Mouse (Mus musculus): Measurements from ENCODE around the gene Cd4. TPM values are rescaled to one million over a fixed set of nuclear protein-coding genes. Genes with fewer than 3 reads are reported as not detected.

Gene Cd4
- total RNA-seq, 2 experiments from 2014 or later = 1.2 to 2.1 TPM

- intact Hi-C loops (cut with DNase I) = loop anchor here (1.0 to 5.0 kb wide), 3 partner anchors 13 to 60 kb away; partner anchors contain the start of gene P3h3
These were observed 28.9 kb upstream of the Cd4 start for GRCm38 (mm10) chr6:124916695-124917517.

GRCm38 (mm10) chr6:124915942-124916694 lies 28.1 kb upstream of the Cd4 start:
- peak; percentile 38 to 43 for DNase-seq
- intact Hi-C loops (cut with DNase I) = loop anchor here (5.0 kb wide), 1 partner anchor 59 kb away; the partner anchor contains the start of gene P3h3

More at GRCm38 (mm10) chr6:124916695-124917517, 28.9 kb upstream of the Cd4 start:
- DNase-seq = peak; percentile 95

- peak in 1 of 2 experiments; percentile 32 for DNase-seq
- intact Hi-C loops (cut with DNase I) = loop anchor here (5.0 kb wide), 1 partner anchor 58 kb away; the partner anchor contains the start of gene P3h3
These were observed 27.3 kb upstream of the Cd4 start for GRCm38 (mm10) chr6:124915160-124915941.

GRCm38 (mm10) chr6:124914511-124914910 lies 26.5 kb upstream of the Cd4 start:
- DNase-seq = no peak

GRCm38 (mm10) chr6:124913721-124914285 lies 25.8 kb upstream of the Cd4 start:
- intact Hi-C loops (cut with DNase I) = no loop called here
- no peak for DNase-seq

More at GRCm38 (mm10) chr6:124914511-124914910, 26.5 kb upstream of the Cd4 start:
- intact Hi-C loops (cut with DNase I) = no loop called here

GRCm38 (mm10) chr6:124913214-124913613 lies 25.2 kb upstream of the Cd4 start:
- DNase-seq = no peak
- intact Hi-C loops (cut with DNase I) = no loop called here

GRCm38 (mm10) chr6:124911533-124912218 lies 23.7 kb upstream of the Cd4 start, which contains the start of gene Lag3:
TSS of gene Lag3 (minus strand) at chr6:124911705.
- DNase-seq = no peak
- intact Hi-C loops (cut with DNase I) = no loop called here

GRCm38 (mm10) chr6:124910032-124910431 lies 22.0 kb upstream of the Cd4 start:
- intact Hi-C loops (cut with DNase I) = no loop called here
- DNase-seq = no peak

- intact Hi-C loops (cut with DNase I) = no loop called here
- DNase-seq = no peak
These were observed 19.7 kb upstream of the Cd4 start for GRCm38 (mm10) chr6:124907767-124908166.

GRCm38 (mm10) chr6:124904991-124905860 lies 17.2 kb upstream of the Cd4 start:
- no peak for DNase-seq
- intact Hi-C loops (cut with DNase I) = loop anchor here (1.0 to 5.0 kb wide), 6 partner anchors 12 to 179 kb away; partner anchors contain the start of gene Zfp384

GRCm38 (mm10) chr6:124904161-124904981 lies 16.4 kb upstream of the Cd4 start:
- peak; percentile 87 for DNase-seq
- intact Hi-C loops (cut with DNase I) = loop anchor here (1.0 to 5.0 kb wide), 6 partner anchors 13 to 180 kb away; partner anchors contain the start of gene Zfp384

GRCm38 (mm10) chr6:124903580-124904151 lies 15.6 kb upstream of the Cd4 start:
- DNase-seq = peak; percentile 97 to 98
- intact Hi-C loops (cut with DNase I) = loop anchor here (1.0 to 5.0 kb wide), 7 partner anchors 14 to 181 kb away; partner anchors contain the start of genes Cops7a and Zfp384

- intact Hi-C loops (cut with DNase I) = loop anchor here (2.0 to 5.0 kb wide), 3 partner anchors 63 to 130 kb away; partner anchors contain the start of genes Cops7a and Zfp384
- DNase-seq = no peak
These were observed 13.8 kb upstream of the Cd4 start for GRCm38 (mm10) chr6:124901851-124902250.

GRCm38 (mm10) chr6:124900801-124901480 lies 12.9 kb upstream of the Cd4 start:
- intact Hi-C loops (cut with DNase I) = loop anchor here (5.0 kb wide), 2 partner anchors 106 to 131 kb away; partner anchors contain the start of gene Zfp384
- DNase-seq = peak in 1 of 2 experiments; percentile 24

- DNase-seq = peak in 1 of 2 experiments; percentile 15
- intact Hi-C loops (cut with DNase I) = loop anchor here (5.0 kb wide), 2 partner anchors 107 to 132 kb away; partner anchors contain the start of gene Zfp384
These were observed 12.2 kb upstream of the Cd4 start for GRCm38 (mm10) chr6:124900056-124900800.

Data from heart, postnatal 10 days (tissue).